Mouse (Mus musculus): ENCODE results near the gene Adamts8. TPM values are rescaled to one million over a fixed set of nuclear protein-coding genes. Genes with fewer than 3 reads are reported as not detected.

The Adamts8 gene
- polyA plus RNA-seq, 1 experiment from 2014 or later, result 2.0 TPM

- no peaks in the 10 kb centered on the region for H3K36me3 ChIP-seq
- no peaks in the 10 kb centered on the region for H3K27me3 ChIP-seq
- H3K27ac ChIP-seq, result no peak overlapping the region
- H3K4me1 ChIP-seq, result no peaks in the 10 kb centered on the region
- no peak for ATAC-seq (ENCODE audit: insufficient number of reproducible peaks, insufficient read depth, low FRiP score, low TSS enrichment)
- no peak overlapping the region for H3K9ac ChIP-seq
- no peak overlapping the region for H3K4me2 ChIP-seq (replicated peaks)
- WGBS, result 90% methylated on average over 2 of the region's 2 CpGs
- no peak overlapping the region for H3K4me3 ChIP-seq
- H3K9me3 ChIP-seq, result no peaks in the 10 kb centered on the region
Measured at GRCm38 (mm10) chr9:30928759-30929158, 13.6 kb upstream of the Adamts8 start.

DNA sequence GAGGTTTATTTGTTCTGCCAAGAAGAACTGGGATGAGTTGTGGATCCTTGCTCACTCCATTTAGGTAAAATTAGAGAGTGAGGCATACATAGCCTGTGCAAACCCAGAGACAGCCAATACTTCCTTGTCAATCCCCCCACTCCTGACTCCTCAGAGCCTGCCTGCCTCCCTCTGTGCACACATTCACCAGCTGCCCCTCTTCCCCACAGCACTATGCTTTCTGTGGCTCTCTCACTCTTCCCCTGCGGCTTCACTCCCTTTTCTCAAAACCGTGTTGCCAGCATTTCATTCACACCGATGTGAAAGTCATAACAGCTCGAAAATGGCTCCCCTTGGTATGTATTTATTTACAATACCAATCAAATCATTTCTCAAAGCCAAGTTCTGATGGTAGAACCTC, 10.0 kb upstream of the Adamts8 start:
- H3K36me3 ChIP-seq, result no peaks in the 10 kb centered on the region
- no peaks in the 10 kb centered on the region for H3K4me1 ChIP-seq
- no peaks in the 10 kb centered on the region for H3K27me3 ChIP-seq
- H3K9me3 ChIP-seq, result no peaks in the 10 kb centered on the region
- 73% methylated on average over 4 of the region's 4 CpGs for WGBS
- H3K4me2 ChIP-seq (replicated peaks), result no peak overlapping the region
- H3K27ac ChIP-seq, result no peak overlapping the region
- no peak overlapping the region for H3K9ac ChIP-seq
- ATAC-seq (ENCODE audit: insufficient number of reproducible peaks, insufficient read depth, low FRiP score, low TSS enrichment), result no peak
- no peak overlapping the region for H3K4me3 ChIP-seq

- Histone ChIP-seq H3K9ac (no peak overlapping the region), H3K4me2 (replicated peaks) (no peak overlapping the region), H3K4me1 (no peaks in the 10 kb centered on the region), H3K27me3 (peaks cover 2% of the 10 kb centered on the region; the same call in 1 of the 2 replicates), H3K4me3 (no peak overlapping the region), H3K9me3 (no peaks in the 10 kb centered on the region), H3K27ac (no peak overlapping the region), H3K36me3 (no peaks in the 10 kb centered on the region)
- ATAC-seq (ENCODE audit: insufficient number of reproducible peaks, insufficient read depth, low FRiP score, low TSS enrichment), result no peak
- WGBS, result 56% methylated on average over 6 of the region's 6 CpGs
Measured at GRCm38 (mm10) chr9:30934827-30935226, 7.5 kb upstream of the Adamts8 start.

DNA sequence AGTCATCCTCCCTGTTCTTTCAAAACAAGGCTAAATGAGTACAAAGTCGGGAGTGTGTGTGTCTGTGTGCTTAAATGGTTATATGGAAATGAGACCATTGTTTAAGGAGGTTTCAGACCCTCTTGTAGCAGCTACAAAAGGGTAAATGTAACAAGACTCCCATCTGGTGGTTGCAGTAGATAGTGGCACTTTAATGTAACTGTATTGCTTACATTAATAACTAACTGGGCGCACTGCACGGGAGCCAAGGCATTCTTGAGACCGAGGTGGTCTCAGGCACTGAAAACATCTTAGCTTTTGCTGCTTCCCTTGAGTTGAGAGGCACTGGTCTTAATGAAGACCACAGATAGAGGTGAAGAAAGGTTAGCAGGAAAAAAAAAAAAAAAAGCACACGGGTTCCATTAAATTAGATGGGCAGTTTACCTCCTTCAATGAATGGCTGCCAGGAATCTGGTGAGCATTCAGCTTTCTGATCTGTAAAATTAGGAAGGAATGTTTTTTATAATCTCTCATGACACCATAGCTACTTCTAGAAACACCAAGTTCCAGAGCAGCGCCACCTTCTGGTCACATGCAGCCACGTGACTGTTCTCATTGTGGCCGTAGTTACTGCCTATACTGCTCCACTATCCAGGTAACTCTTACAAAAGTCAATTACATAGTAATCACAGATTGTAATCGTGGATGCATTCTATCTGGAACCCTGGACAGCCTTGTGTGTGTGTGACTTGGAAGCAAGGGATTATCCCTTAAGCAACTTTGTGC, 5.5 kb upstream of the Adamts8 start:
- Histone ChIP-seq H3K36me3 (no peaks in the 10 kb centered on the region), H3K9me3 (no peaks in the 10 kb centered on the region), H3K4me3 (no peak overlapping the region), H3K27me3 (peaks cover 16% of the 10 kb centered on the region), H3K27ac (no peak overlapping the region), H3K4me1 (no peaks in the 10 kb centered on the region), H3K4me2 (replicated peaks) (no peak overlapping the region), H3K9ac (no peak overlapping the region)
- 0 out of 2 replicates have a peak, but pooled peaks have one; percentile 50 for ATAC-seq (ENCODE audit: insufficient number of reproducible peaks, insufficient read depth, low FRiP score, low TSS enrichment)
- WGBS, result 34% methylated on average over 9 of the region's 9 CpGs

- H3K27me3 ChIP-seq, result peaks cover 46% of the 10 kb centered on the region
- no peak overlapping the region for H3K4me3 ChIP-seq
- H3K4me2 ChIP-seq (replicated peaks), result no peak overlapping the region
- H3K4me1 ChIP-seq, result 0 out of 2 replicates have a peak, but pooled peaks cover 13% of the 10 kb centered on the region
- no peak overlapping the region for H3K9ac ChIP-seq
- H3K9me3 ChIP-seq, result no peaks in the 10 kb centered on the region
- no peaks in the 10 kb centered on the region for H3K36me3 ChIP-seq
- 5% methylated on average over 6 of the region's 6 CpGs for whole genome bisulfite sequencing
- no peak for ATAC-seq (ENCODE audit: insufficient number of reproducible peaks, insufficient read depth, low FRiP score, low TSS enrichment)
- H3K27ac ChIP-seq, result no peak overlapping the region
Measured at GRCm38 (mm10) chr9:30940328-30940727, 2.0 kb upstream of the Adamts8 start.

- no peaks in the 10 kb centered on the region for H3K9me3 ChIP-seq
- no peak for ATAC-seq (ENCODE audit: insufficient number of reproducible peaks, insufficient read depth, low FRiP score, low TSS enrichment)
- peak overlapping the region; percentile 57 for H3K9ac ChIP-seq
- H3K4me1 ChIP-seq, result 0 out of 2 replicates have a peak, but pooled peaks cover 13% of the 10 kb centered on the region
- H3K4me2 ChIP-seq (replicated peaks), result peak overlapping the region; percentile 100
- no peak overlapping the region for H3K27ac ChIP-seq
- 2% methylated on average over 14 of the region's 14 CpGs for WGBS
- H3K36me3 ChIP-seq, result no peaks in the 10 kb centered on the region
- H3K4me3 ChIP-seq, result peak overlapping the region; percentile 59
- peaks cover 63% of the 10 kb centered on the region for H3K27me3 ChIP-seq
Measured at GRCm38 (mm10) chr9:30943341-30943740, 979 bp downstream of the Adamts8 start.

DNA sequence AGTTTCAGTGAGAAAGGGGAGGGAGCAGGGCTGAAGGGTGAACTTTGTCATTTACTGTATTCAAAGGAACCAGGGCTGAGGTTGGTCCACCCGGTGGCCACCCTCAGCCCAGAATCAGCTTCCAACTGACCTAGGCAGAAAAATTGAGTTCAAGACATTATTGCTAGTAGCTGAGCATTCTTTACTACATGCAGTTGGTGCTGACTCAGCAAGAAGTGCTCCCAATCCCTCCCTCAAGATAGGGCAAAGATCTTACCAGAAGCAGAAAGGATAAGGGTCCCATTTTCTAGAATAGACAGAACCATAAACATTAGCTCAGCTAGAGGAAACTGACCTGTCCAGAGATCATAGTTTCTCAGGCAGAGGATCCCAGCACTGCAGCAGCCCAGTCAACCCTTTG, 1.9 kb downstream of the Adamts8 start:
- H3K4me1 ChIP-seq, result 0 out of 2 replicates have a peak, but pooled peaks cover 13% of the 10 kb centered on the region
- no peak overlapping the region for H3K4me3 ChIP-seq
- H3K9me3 ChIP-seq, result no peaks in the 10 kb centered on the region
- no peak overlapping the region for H3K4me2 ChIP-seq (replicated peaks)
- H3K27me3 ChIP-seq, result peaks cover 61% of the 10 kb centered on the region
- no peaks in the 10 kb centered on the region for H3K36me3 ChIP-seq
- H3K9ac ChIP-seq, result no peak overlapping the region
- H3K27ac ChIP-seq, result no peak overlapping the region
- no peak for ATAC-seq (ENCODE audit: insufficient number of reproducible peaks, insufficient read depth, low FRiP score, low TSS enrichment)
- WGBS, result 32% methylated on average over 1 of the region's 1 CpGs

- Histone ChIP-seq H3K4me2 (replicated peaks) (no peak overlapping the region), H3K27ac (no peak overlapping the region), H3K9me3 (no peaks in the 10 kb centered on the region), H3K36me3 (no peaks in the 10 kb centered on the region), H3K4me3 (no peak overlapping the region), H3K27me3 (peaks cover 61% of the 10 kb centered on the region), H3K4me1 (0 out of 2 replicates have a peak, but pooled peaks cover 15% of the 10 kb centered on the region), H3K9ac (no peak overlapping the region)
- no peak for ATAC-seq (ENCODE audit: insufficient number of reproducible peaks, insufficient read depth, low FRiP score, low TSS enrichment)
- 60% methylated on average over 1 of the region's 1 CpGs for WGBS
Measured at GRCm38 (mm10) chr9:30945276-30945675, 2.9 kb downstream of the Adamts8 start.

- Histone ChIP-seq H3K36me3 (no peaks in the 10 kb centered on the region), H3K9ac (no peak overlapping the region), H3K27me3 (peaks cover 26% of the 10 kb centered on the region), H3K4me1 (0 out of 2 replicates have a peak, but pooled peaks cover 5% of the 10 kb centered on the region), H3K4me3 (no peak overlapping the region), H3K9me3 (no peaks in the 10 kb centered on the region), H3K4me2 (replicated peaks) (no peak overlapping the region), H3K27ac (no peak overlapping the region)
- WGBS, result 87% methylated on average over 3 of the region's 3 CpGs
- no peak for ATAC-seq (ENCODE audit: insufficient number of reproducible peaks, insufficient read depth, low FRiP score, low TSS enrichment)
Measured at GRCm38 (mm10) chr9:30949422-30949821, 7.1 kb downstream of the Adamts8 start.

GRCm38 (mm10) chr9:30949971-30950370, 7.6 kb downstream of the Adamts8 start:
- peaks cover 21% of the 10 kb centered on the region for H3K27me3 ChIP-seq
- H3K9me3 ChIP-seq, result no peaks in the 10 kb centered on the region
- H3K9ac ChIP-seq, result no peak overlapping the region
- 0 out of 2 replicates have a peak, but pooled peaks cover 5% of the 10 kb centered on the region for H3K4me1 ChIP-seq
- H3K27ac ChIP-seq, result no peak overlapping the region
- H3K4me2 ChIP-seq (replicated peaks), result no peak overlapping the region
- WGBS, result 84% methylated on average over 4 of the region's 4 CpGs
- H3K4me3 ChIP-seq, result no peak overlapping the region
- ATAC-seq (ENCODE audit: insufficient number of reproducible peaks, insufficient read depth, low FRiP score, low TSS enrichment), result no peak
- no peaks in the 10 kb centered on the region for H3K36me3 ChIP-seq

DNA sequence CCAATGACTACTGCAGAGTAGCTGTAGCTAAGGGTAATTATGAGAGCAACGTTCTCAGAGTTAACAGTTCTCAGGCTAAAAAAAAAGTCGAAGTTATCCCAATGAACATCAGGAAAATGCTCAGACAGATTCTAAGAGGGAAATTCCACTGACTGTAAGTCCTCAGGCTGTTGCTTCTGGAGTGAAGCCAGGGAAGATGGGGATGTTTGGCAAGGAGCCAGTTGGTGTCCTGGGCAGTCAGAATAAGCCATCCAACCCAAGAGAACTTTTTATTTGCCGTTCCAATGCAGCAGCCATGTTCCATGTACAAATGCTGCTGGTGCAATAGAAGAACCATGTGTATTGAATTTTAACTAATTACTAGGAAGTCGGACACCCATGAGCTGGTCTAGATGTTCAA, 8.2 kb downstream of the Adamts8 start:
- Histone ChIP-seq H3K27ac (no peak overlapping the region), H3K27me3 (peaks cover 15% of the 10 kb centered on the region), H3K9me3 (no peaks in the 10 kb centered on the region), H3K4me1 (0 out of 2 replicates have a peak, but pooled peaks cover 5% of the 10 kb centered on the region), H3K4me2 (replicated peaks) (no peak overlapping the region), H3K4me3 (no peak overlapping the region), H3K9ac (no peak overlapping the region), H3K36me3 (no peaks in the 10 kb centered on the region)
- 61% methylated on average over 4 of the region's 4 CpGs for WGBS
- ATAC-seq (ENCODE audit: insufficient number of reproducible peaks, insufficient read depth, low FRiP score, low TSS enrichment), result no peak

- Histone ChIP-seq H3K27ac (no peak overlapping the region), H3K4me3 (no peak overlapping the region), H3K27me3 (peaks cover 6% of the 10 kb centered on the region; the same call in 1 of the 2 replicates), H3K4me1 (0 out of 2 replicates have a peak, but pooled peaks cover 5% of the 10 kb centered on the region), H3K4me2 (replicated peaks) (no peak overlapping the region), H3K9ac (no peak overlapping the region), H3K36me3 (no peaks in the 10 kb centered on the region), H3K9me3 (no peaks in the 10 kb centered on the region)
- ATAC-seq (ENCODE audit: insufficient number of reproducible peaks, insufficient read depth, low FRiP score, low TSS enrichment), result no peak
- 84% methylated on average over 5 of the region's 5 CpGs for WGBS
Measured at GRCm38 (mm10) chr9:30951461-30951860, 9.1 kb downstream of the Adamts8 start.
